In the genomic region with DNA sequence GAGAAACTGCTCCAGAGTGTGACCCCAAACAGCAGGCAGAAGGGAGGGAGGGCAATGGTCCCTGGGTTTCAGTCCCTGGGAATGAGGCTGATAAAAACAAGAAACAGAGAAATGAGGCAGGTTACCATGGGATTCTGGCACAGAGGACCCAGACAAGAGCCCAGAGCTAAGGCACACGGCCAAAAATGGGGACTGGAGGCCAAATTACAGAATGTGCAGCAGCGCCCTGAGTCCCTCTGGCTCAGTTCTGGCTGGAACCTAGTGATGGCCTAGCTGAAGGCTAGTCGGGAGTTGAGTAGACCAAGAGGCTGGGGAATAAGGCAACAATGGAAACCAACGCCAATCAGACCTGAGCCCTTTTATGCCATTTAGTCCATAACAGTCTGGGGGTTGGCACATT, we compare ENCODE assay signal across 9 mouse cellular contexts. TPM values are rescaled to one million over a fixed set of nuclear protein-coding genes. Genes with fewer than 3 reads are reported as not detected.
DNase-seq lines count a peak whose midpoint lies in the region; ATAC-seq and TF ChIP-seq lines count a peak whose summit lies in the region.
"Had no signal": no experiment of that assay in that cellular context is flagged by ENCODE, and none has a peak within 500 bp of the region (broad histone marks: within the 10 kb centered on the region; RNA-seq: fewer than 3 reads in every experiment).

No protein-coding gene starts in this region.

- H3K27me3 ChIP-seq in hindbrain, embryonic 15.5 days, result no peaks in the 10 kb centered on the region
- no peaks in the 10 kb centered on the region for H3K27me3 ChIP-seq in hindbrain, embryonic 11.5 days (ENCODE audit: control insufficient read depth, insufficient read depth, low read length)
- H3K27me3 ChIP-seq in lung, postnatal 0 days (replicated peaks; ENCODE audit: insufficient read depth, low read length), result no peaks in the 10 kb centered on the region
- H3K27me3 ChIP-seq: CH12.LX had no signal

- H3K4me3 ChIP-seq in hindbrain, embryonic 15.5 days, result no peak overlapping the region
- H3K4me3 ChIP-seq in hindbrain, embryonic 11.5 days (ENCODE audit: low read depth, low read length), result no peak overlapping the region
- no peak overlapping the region for H3K4me3 ChIP-seq in lung, postnatal 0 days (ENCODE audit: low read depth, low read length)

- WGBS in hindbrain, embryonic 15.5 days, result 44% methylated on average over 4 of the region's 4 CpGs
- 83% methylated on average over 4 of the region's 4 CpGs for WGBS in hindbrain, embryonic 11.5 days
- 59% methylated on average over 4 of the region's 4 CpGs for WGBS in lung, postnatal 0 days

- no peak for TF ChIP-seq EP300 in lung, postnatal 0 days (IDR thresholded peaks at IDR 0.05)

- H3K4me1 ChIP-seq in hindbrain, embryonic 15.5 days (replicated peaks), result peaks cover 36% of the 10 kb centered on the region
- H3K4me1 ChIP-seq in hindbrain, embryonic 11.5 days (replicated peaks; ENCODE audit: control insufficient read depth, insufficient read depth, low read length), result no peaks in the 10 kb centered on the region
- peaks cover 17% of the 10 kb centered on the region; the same call in 1 of the 2 replicates for H3K4me1 ChIP-seq in lung, postnatal 0 days (ENCODE audit: insufficient read depth, low read depth, low read length)

- H3K36me3 ChIP-seq in hindbrain, embryonic 15.5 days, result no peaks in the 10 kb centered on the region
- H3K36me3 ChIP-seq in hindbrain, embryonic 11.5 days (ENCODE audit: control insufficient read depth, insufficient read depth, low read length), result no peaks in the 10 kb centered on the region
- H3K36me3 ChIP-seq in lung, postnatal 0 days (ENCODE audit: insufficient read depth, low read length), result no peaks in the 10 kb centered on the region

- peak overlapping the region; percentile 69 for H3K27ac ChIP-seq in hindbrain, embryonic 15.5 days (replicated peaks)
- H3K27ac ChIP-seq in hindbrain, embryonic 11.5 days (ENCODE audit: low read depth, low read length), result no peak overlapping the region
- no peak overlapping the region for H3K27ac ChIP-seq in lung, postnatal 0 days (ENCODE audit: low read length)

- no peak for TF ChIP-seq CTCF in lung, postnatal 0 days (IDR thresholded peaks at IDR 0.05)

- H3K4me2 ChIP-seq in hindbrain, embryonic 15.5 days, result no peak overlapping the region
- no peak overlapping the region for H3K4me2 ChIP-seq in hindbrain, embryonic 11.5 days (replicated peaks; ENCODE audit: low read depth, low read length)
- H3K4me2 ChIP-seq in lung, postnatal 0 days (replicated peaks; ENCODE audit: low read depth, low read length), result no peak overlapping the region

- no peaks in the 10 kb centered on the region for H3K9me3 ChIP-seq in hindbrain, embryonic 15.5 days
- H3K9me3 ChIP-seq in hindbrain, embryonic 11.5 days (ENCODE audit: control insufficient read depth, low read length), result no peaks in the 10 kb centered on the region
- no peaks in the 10 kb centered on the region for H3K9me3 ChIP-seq in lung, postnatal 0 days (ENCODE audit: low read length)

- no peak overlapping the region for H3K9ac ChIP-seq in hindbrain, embryonic 15.5 days
- H3K9ac ChIP-seq in hindbrain, embryonic 11.5 days (ENCODE audit: low read depth, low read length), result no peak overlapping the region
- H3K9ac ChIP-seq in lung, postnatal 0 days (replicated peaks; ENCODE audit: low read depth), result no peak overlapping the region

- peak; percentile 86 for ATAC-seq in hindbrain, embryonic 15.5 days (ENCODE audit: low FRiP score, low read depth)
- no peak for ATAC-seq in hindbrain, embryonic 11.5 days (ENCODE audit: low FRiP score)
- ATAC-seq in lung, postnatal 0 days, result peak; percentile 43

- no peak for DNase-seq in hindbrain, embryonic 11.5 days (ENCODE audit: low spot score)
- DNase-seq in adrenal gland, postnatal 25 days, result peak; percentile 79
- peak; percentile 35 to 48 for DNase-seq in frontal cortex, postnatal 25 days (ENCODE audit: low spot score in 2 of 2)
- DNase-seq in kidney, postnatal 25 days, result peak; percentile 40 to 56
- DNase-seq in lung, postnatal 0 days (ENCODE audit: low spot score), result peak; percentile 64
- DNase-seq in testis, postnatal 14 days (ENCODE audit: low spot score), result peak; percentile 68
- DNase-seq in natural killer cell, adult 2 months (ENCODE audit: low spot score in 2 of 2), result no peak

RNA-seq across cellular contexts. Expression of gene Crtc3, which starts 28.1 kb away (rescaled TPM):
- 16.7 and 17.7 TPM in 2 replicates for polyA plus RNA-seq in hindbrain, embryonic 15.5 days (2015; fragmentation: Nextera tagmentation; extraction: Ambion mirVana)
- polyA plus RNA-seq in hindbrain, embryonic 11.5 days (2014; fragmentation: Nextera tagmentation; extraction: Ambion mirVana), result 9.9 and 11.1 TPM in 2 replicates
- total RNA-seq in adrenal gland, postnatal 25 days (2021), result 34.0 and 39.3 TPM in 2 replicates
- 19.7 and 20.1 TPM in 2 replicates for polyA plus RNA-seq in lung, postnatal 0 days (2015; fragmentation: Nextera tagmentation; extraction: Ambion mirVana)

Comparison
In these comparisons a context has a peak if more than half of its experiments do, and no peak if none do; other contexts are left out.
1. DNase-seq: peak in adrenal gland, postnatal 25 days (single experiment), frontal cortex, postnatal 25 days (2 of 2), kidney, postnatal 25 days (2 of 2), lung, postnatal 0 days (single experiment) and testis, postnatal 14 days (single experiment); none in hindbrain, embryonic 11.5 days (single experiment) and natural killer cell, adult 2 months (0 of 2).